Mouse (Mus musculus) 3T3-L1 (cell line): ENCODE data around the gene 4933411K16Rik.

ENCODE experiments used
- DNase-seq: peaks from one replicate; pipeline ENCODE4 v3.0.0-alpha.2; 2015; ENCODE audit warnings: low read depth, low spot score

Gene 4933411K16Rik

DNA sequence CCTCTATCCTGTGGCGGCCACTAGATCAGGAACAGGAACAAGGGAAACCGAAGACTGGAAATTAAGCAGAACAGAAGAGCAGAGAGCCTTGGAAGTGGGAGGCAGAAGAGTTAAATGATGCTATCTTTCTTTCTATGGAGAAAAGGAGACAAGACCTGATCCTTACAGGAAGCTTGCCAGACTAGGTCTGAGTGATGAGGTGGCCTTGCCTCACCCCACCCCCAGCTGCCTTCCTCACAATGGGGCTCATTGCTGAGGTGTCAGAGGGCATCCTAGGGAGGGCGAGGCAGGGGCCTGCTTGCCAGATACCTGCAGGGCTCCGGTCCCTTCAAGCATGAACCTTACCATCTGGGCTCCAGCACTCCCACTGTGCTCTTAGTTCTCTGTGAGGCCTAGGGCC is at the start of gene 4933411K16Rik:
4933411K16Rik (plus strand) TSS at position 301 of the 400 bp plus-strand sequence.
- no peak for DNase-seq

DNA sequence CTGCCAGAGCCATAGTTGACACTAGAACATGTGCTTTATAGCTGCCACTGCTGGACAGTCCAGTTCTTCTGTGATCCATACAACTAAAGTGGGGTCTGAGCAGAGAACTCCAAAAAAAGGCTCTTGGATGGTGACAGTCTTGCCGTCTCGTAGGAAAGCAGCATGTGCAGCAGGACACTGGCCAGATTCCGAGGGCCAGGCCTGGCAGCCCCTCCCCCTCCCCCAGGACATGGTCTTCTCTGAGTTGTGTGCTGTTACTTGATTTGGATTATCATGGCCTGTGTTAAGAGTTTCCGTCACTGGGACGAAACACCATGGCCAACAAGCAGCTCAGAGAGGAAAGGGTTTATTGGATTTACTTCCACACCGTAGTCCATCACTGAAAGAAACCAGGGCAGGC is 47.8 kb upstream of the 4933411K16Rik start:
- DNase-seq, result no peak

- no peak for DNase-seq
These were observed 46.4 kb upstream of the 4933411K16Rik start for GRCm38 (mm10) chr19:42005616-42006015.

DNA sequence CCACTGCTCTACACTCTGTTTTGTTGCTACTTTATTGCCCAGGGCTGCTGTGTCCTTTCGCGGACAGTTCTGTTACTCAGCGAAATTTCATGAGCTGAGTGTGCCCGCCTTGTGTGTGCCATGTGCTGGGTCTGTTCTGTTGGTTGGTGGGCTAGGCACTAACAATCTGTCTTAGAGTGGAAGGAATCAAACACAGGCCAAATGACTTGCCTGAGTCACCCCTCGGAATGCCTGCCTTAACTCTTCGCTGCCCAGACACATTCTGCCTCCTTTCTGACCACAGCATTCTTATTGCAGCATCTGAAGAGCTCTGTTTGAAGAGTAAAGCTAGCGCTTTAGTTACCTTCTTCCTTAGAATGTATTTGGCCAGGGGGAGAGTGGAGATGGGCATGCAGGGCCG is 45.5 kb upstream of the 4933411K16Rik start:
- DNase-seq, result peak; percentile 68

DNA sequence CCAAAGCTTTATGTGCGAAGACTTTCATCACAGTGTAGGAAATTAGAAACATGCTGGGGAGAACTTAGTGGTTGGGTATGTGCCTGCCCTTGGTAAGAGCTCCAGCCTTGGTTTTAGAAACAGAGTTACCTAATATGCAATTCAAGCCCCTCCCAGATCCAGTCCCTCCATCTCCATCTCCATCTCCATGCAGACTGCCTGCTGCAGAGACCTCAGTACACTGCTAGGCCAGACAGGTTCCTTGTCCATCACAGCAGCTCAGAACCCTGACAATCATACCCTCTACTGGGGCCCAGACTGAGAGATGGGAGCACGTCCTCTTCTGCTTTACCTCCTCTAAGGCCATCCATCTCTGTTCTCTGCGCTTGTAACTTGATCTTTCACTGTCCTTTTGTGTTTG is 43.5 kb upstream of the 4933411K16Rik start:
- peak; percentile 52 for DNase-seq

DNA sequence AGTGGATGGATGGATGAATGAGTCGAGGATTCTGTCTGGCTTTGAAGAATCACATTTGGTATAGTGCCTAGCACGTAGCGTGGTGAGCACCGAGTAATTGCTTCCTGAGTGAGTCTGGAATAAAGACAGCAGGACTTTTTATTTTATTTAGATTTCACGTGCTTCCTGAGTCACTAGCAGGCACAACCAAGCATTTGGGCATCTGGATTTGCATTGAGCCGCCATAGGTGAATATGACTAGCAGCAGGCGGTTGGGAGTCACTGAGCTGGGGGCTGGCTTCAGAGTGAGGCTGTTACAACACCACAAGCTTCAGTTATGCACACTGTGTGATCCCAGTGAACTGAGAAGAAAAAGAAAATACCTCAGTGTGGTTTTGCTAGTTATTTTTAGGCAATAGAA is 43.0 kb upstream of the 4933411K16Rik start:
- DNase-seq, result peak; percentile 55

GRCm38 (mm10) chr19:42010436-42010835 is 41.6 kb upstream of the 4933411K16Rik start:
- no peak for DNase-seq

- DNase-seq, result no peak
These were observed 40.9 kb upstream of the 4933411K16Rik start for GRCm38 (mm10) chr19:42011123-42011522.

DNA sequence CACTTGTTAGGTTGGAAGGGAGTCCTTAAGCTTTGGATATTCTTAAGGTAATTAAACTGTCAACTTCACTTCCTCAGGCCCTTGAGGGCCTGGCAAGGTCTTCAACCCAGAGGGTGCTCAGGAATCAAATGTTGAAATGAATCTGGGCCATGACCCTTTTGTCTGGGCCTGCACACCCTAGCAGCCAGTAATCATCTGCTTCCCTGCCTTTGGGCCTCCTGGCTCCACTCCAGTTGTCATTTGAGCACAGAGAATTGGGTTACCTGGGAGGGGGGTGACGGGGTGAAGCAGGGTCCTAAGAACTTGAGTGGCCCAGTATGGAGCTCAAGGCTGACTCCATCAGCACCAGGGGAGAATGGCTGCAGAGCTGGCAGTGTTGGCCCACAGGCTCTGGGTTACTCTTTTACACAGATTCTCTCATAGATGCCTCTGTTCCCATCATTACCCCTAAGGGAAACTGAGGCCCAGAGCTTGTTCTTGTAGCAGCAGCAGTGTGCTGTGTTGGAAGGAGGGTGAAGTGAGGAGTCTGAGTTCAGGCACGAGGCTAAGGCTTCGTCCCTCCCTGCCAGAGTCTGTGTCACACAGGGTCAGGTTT is 37.7 kb upstream of the 4933411K16Rik start:
- DNase-seq, result no peak

GRCm38 (mm10) chr19:42015001-42015400 is 37.0 kb upstream of the 4933411K16Rik start:
- DNase-seq, result peak; percentile 56

- DNase-seq, result peak; percentile 77
These were observed 35.8 kb upstream of the 4933411K16Rik start for GRCm38 (mm10) chr19:42016251-42016650.

DNA sequence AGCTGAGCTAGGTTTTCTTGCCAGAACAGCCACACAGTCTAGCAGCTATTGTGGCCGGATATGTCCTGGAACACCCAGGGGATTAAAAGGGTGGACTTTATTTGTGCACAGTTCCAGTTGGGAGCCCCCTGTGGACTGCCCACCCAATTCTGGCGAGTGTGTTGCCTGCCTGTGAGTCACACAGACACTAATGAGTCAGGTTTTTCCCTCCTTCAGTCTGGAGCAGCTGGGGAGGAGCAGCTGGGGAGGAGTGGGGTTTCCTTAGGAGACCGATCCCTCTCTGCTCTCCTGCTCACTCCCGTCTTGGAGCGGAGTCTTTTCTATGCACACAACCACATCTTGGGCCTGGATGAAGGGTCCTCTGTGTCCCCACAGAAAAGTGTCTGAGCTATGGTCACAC is 35.2 kb upstream of the 4933411K16Rik start:
- DNase-seq, result peak; percentile 90

DNA sequence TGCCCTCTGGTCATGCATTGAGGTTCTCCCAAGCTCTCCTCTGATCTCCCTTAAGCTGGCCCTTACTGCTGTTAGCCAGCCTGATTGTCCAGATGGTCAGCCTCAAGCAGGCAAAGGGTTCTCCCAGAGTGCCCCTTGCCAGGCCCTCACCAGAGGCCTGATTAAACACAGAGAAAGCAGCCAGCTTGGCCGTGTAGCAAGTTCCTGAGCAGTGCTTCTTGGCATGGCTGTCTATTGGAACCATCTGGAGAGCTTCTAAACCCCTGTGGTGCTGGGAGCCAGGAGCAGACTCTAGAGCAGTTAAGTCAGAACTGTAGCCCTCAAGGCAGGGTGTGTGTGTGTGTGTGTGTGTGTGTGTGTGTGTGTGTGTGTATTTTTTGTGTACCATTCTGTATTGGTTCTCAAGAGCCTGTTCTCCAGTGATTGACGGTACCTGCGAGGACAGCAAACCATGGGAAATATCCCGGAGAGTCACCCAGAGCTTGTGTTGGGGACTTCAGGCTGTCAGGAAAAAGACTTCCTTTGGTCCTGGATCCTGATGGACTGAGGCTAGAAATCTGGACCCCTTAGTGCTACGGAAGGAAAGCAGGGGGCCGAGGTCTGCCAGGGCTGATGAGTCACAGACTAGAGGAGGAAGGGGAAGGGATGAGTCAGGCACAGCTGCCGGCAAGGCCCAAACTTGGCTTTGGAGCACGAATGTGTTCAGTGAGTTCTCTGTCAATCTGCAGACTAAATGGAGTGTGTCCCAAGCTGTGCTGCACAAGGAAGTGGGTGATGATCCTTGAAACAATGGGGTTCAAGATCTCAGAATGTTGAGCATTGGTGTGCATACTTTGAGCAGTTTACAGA is 34.4 kb upstream of the 4933411K16Rik start:
- peak; percentile 98 for DNase-seq

GRCm38 (mm10) chr19:42019011-42019522 is 33.0 kb upstream of the 4933411K16Rik start:
- peak; percentile 54 for DNase-seq

DNA sequence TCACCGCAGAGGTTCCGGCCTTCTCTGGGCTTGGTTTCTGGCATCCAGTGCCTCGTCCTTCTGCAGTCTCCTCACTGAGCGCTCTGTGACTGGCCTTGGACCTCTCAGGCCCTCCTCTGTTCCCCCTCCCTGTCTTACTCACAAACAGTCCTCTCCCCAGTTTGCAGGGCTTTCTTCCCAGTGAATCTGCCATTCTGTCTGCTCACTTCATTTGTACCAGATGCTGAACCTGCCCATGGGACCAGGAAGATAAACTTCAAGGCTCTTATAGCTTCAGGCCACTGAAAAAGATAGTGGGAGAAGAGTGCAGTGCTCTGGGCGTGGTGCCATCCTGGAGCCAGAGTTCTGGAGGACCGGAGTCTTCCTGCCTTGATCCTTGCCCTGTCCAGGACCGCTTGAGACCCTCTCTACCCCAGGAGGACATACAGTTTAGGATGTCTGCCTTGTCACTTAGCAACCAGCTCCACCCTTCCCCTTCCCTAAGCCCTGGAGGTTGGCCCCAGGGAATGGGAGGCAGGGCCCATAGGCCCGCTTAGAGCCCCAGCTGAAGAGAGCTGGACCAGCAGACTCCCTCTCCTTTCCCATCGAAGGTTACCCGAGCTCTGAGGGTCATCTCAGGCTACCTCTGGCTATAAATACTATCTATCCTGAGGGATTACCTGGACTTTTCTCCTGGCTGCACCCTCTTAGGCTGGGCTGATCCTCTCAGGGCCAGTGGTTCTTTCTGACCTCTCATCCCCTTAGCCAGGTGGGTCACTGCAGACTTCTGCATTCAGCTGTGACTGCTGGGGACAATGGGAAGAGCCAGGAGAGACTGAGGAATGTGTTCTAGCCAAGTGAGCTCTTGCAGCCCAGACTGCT is 30.1 kb upstream of the 4933411K16Rik start:
- peak; percentile 58 for DNase-seq

- peak; percentile 58 for DNase-seq
These were observed 29.6 kb upstream of the 4933411K16Rik start for GRCm38 (mm10) chr19:42022542-42022848.

- DNase-seq, result peak; percentile 95
These were observed 25.9 kb upstream of the 4933411K16Rik start for GRCm38 (mm10) chr19:42026158-42026557.

- no peak for DNase-seq
These were observed 20.9 kb upstream of the 4933411K16Rik start for GRCm38 (mm10) chr19:42031112-42031511.

- no peak for DNase-seq
These were observed 18.4 kb upstream of the 4933411K16Rik start for GRCm38 (mm10) chr19:42033611-42034010.

GRCm38 (mm10) chr19:42034146-42034775 is 17.8 kb upstream of the 4933411K16Rik start:
- DNase-seq, result no peak

- no peak for DNase-seq
These were observed 17.1 kb upstream of the 4933411K16Rik start for GRCm38 (mm10) chr19:42034881-42035455.
